Mouse (Mus musculus): ENCODE data around the gene Cerkl.

- TF ChIP-seq POLR2A (IDR thresholded peaks at IDR 0.05; ENCODE audit: borderline replicate concordance, insufficient read depth, low read length) = no peak
- TF ChIP-seq CTCF (IDR thresholded peaks at IDR 0.05; ENCODE audit: borderline replicate concordance, insufficient read depth, low read depth, low read length) = no peak
Measured at GRCm38 (mm10) chr2:79457434-79457833, 849 bp upstream of the Cerkl start.

Measured in cerebellum, adult 2 months (tissue).